In genomic region chr6:57537887-57538286, GRCm38 (mm10) we compare ENCODE assay signal across 25 mouse cellular contexts. TPM values are rescaled to one million over a fixed set of nuclear protein-coding genes. Genes with fewer than 3 reads are reported as not detected.
DNase-seq lines count a peak whose midpoint lies in the region; ATAC-seq and TF ChIP-seq lines count a peak whose summit lies in the region.
"Had no signal": no experiment of that assay in that cellular context is flagged by ENCODE, and none has a peak within 500 bp of the region (broad histone marks: within the 10 kb centered on the region; RNA-seq: fewer than 3 reads in every experiment).

No protein-coding gene starts in this region.

- H3K27me3 ChIP-seq in liver, embryonic 16.5 days (ENCODE audit: control insufficient read depth, insufficient read depth, low read depth, low read length), result no peaks in the 10 kb centered on the region
- H3K27me3 ChIP-seq in liver, embryonic 12.5 days (replicated peaks), result no peaks in the 10 kb centered on the region
- no peaks in the 10 kb centered on the region for H3K27me3 ChIP-seq in lung, postnatal 0 days (replicated peaks; ENCODE audit: insufficient read depth, low read length)
- H3K27me3 ChIP-seq: CH12.LX; embryonic facial prominence, embryonic 12.5 days; forebrain, embryonic 13.5 days; forebrain, embryonic 15.5 days; Patski had no signal

- H3K27ac ChIP-seq in liver, embryonic 16.5 days (ENCODE audit: low read length), result peak overlapping the region; percentile 60; the same call in 1 of the 2 replicates
- no peak overlapping the region for H3K27ac ChIP-seq in liver, embryonic 12.5 days
- H3K27ac ChIP-seq in lung, postnatal 0 days (ENCODE audit: low read length), result peak overlapping the region; percentile 43; the same call in 1 of the 2 replicates
- no peak overlapping the region for H3K27ac ChIP-seq in gastrocnemius, adult 2 months
- H3K27ac ChIP-seq: embryonic facial prominence, embryonic 10.5 days; embryonic facial prominence, embryonic 12.5 days; forebrain, embryonic 13.5 days; forebrain, embryonic 15.5 days had no signal

- H3K4me2 ChIP-seq in liver, embryonic 16.5 days (ENCODE audit: low read depth, low read length), result no peak overlapping the region
- no peak overlapping the region for H3K4me2 ChIP-seq in liver, embryonic 12.5 days
- no peak overlapping the region for H3K4me2 ChIP-seq in lung, postnatal 0 days (replicated peaks; ENCODE audit: low read depth, low read length)
- H3K4me2 ChIP-seq: embryonic facial prominence, embryonic 12.5 days; forebrain, embryonic 13.5 days; forebrain, embryonic 15.5 days had no signal

- TF ChIP-seq EP300 in lung, postnatal 0 days (IDR thresholded peaks at IDR 0.05), result no peak

- TF ChIP-seq CTCF in lung, postnatal 0 days (IDR thresholded peaks at IDR 0.05), result no peak
- TF ChIP-seq CTCF in gastrocnemius, adult 2 months (IDR thresholded peaks at IDR 0.05), result no peak

- DNase-seq in adrenal gland, postnatal 14 days, result peak; percentile 20
- DNase-seq in adrenal gland, postnatal 10 days, result no peak
- DNase-seq in lung, postnatal 0 days (ENCODE audit: low spot score), result no peak
- no peak for DNase-seq in lung, postnatal 25 days (ENCODE audit: low spot score)
- no peak for DNase-seq in gastrocnemius, adult 2 months
- DNase-seq: adrenal gland, adult 2 months; adrenal gland, postnatal 25 days; B cell, adult 2 months; cerebellum, adult 11-12 months; cerebellum, adult 2 months; cerebellum, adult 9-10 months; cerebellum, postnatal 10 days; cerebellum, postnatal 25 days; forebrain, postnatal 0 days had no signal

- H3K4me1 ChIP-seq in liver, embryonic 16.5 days (ENCODE audit: control insufficient read depth, low read depth, low read length), result peaks cover 3% of the 10 kb centered on the region
- H3K4me1 ChIP-seq in liver, embryonic 12.5 days, result peaks cover 20% of the 10 kb centered on the region
- no peaks in the 10 kb centered on the region for H3K4me1 ChIP-seq in lung, postnatal 0 days (ENCODE audit: insufficient read depth, low read depth, low read length)

- H3K36me3 ChIP-seq in liver, embryonic 16.5 days (ENCODE audit: control insufficient read depth, insufficient read depth), result no peaks in the 10 kb centered on the region
- no peaks in the 10 kb centered on the region for H3K36me3 ChIP-seq in liver, embryonic 12.5 days
- H3K36me3 ChIP-seq in lung, postnatal 0 days (ENCODE audit: insufficient read depth, low read length), result no peaks in the 10 kb centered on the region
- H3K36me3 ChIP-seq: embryonic facial prominence, embryonic 10.5 days; embryonic facial prominence, embryonic 12.5 days; forebrain, embryonic 15.5 days; G1E had no signal

- WGBS in liver, embryonic 16.5 days (ENCODE audit: insufficient replicate concordance), result 53% methylated on average over 5 of the region's 5 CpGs
- 51% methylated on average over 5 of the region's 5 CpGs for WGBS in liver, embryonic 12.5 days (ENCODE audit: insufficient replicate concordance)
- 82% methylated on average over 5 of the region's 5 CpGs for WGBS in lung, postnatal 0 days

- no peaks in the 10 kb centered on the region for H3K9me3 ChIP-seq in liver, embryonic 16.5 days (replicated peaks; ENCODE audit: control insufficient read depth, low read length)
- no peaks in the 10 kb centered on the region for H3K9me3 ChIP-seq in liver, embryonic 12.5 days (replicated peaks)
- no peaks in the 10 kb centered on the region for H3K9me3 ChIP-seq in lung, postnatal 0 days (ENCODE audit: low read length)
- H3K9me3 ChIP-seq: embryonic facial prominence, embryonic 10.5 days; embryonic facial prominence, embryonic 12.5 days; forebrain, embryonic 13.5 days; forebrain, embryonic 15.5 days; G1E had no signal

- no peak for ATAC-seq in liver, embryonic 16.5 days (ENCODE audit: low read depth)
- ATAC-seq in liver, embryonic 12.5 days, result no peak
- ATAC-seq in lung, postnatal 0 days, result no peak
- ATAC-seq: activated CD4-positive, CD25-positive, alpha-beta regulatory T cell, adult 4 months; CD4-positive, CD25-positive, alpha-beta regulatory T cell, adult 4 months; forebrain, embryonic 13.5 days; forebrain, embryonic 15.5 days; forebrain, postnatal 0 days; Patski had no signal

- H3K9ac ChIP-seq in liver, embryonic 16.5 days (ENCODE audit: low read depth, low read length), result no peak overlapping the region
- no peak overlapping the region for H3K9ac ChIP-seq in liver, embryonic 12.5 days
- H3K9ac ChIP-seq in lung, postnatal 0 days (replicated peaks; ENCODE audit: low read depth), result no peak overlapping the region
- H3K9ac ChIP-seq: embryonic facial prominence, embryonic 12.5 days; forebrain, embryonic 13.5 days; forebrain, embryonic 15.5 days; forebrain, postnatal 0 days had no signal

- H3K4me3 ChIP-seq in liver, embryonic 16.5 days (ENCODE audit: low read depth, low read length), result no peak overlapping the region
- no peak overlapping the region for H3K4me3 ChIP-seq in liver, embryonic 12.5 days
- H3K4me3 ChIP-seq in lung, postnatal 0 days (ENCODE audit: low read depth, low read length), result no peak overlapping the region
- H3K4me3 ChIP-seq in gastrocnemius, adult 2 months, result no peak overlapping the region
- H3K4me3 ChIP-seq: embryonic facial prominence, embryonic 10.5 days; embryonic facial prominence, embryonic 12.5 days; forebrain, embryonic 13.5 days; forebrain, embryonic 15.5 days had no signal

- intact Hi-C loops in gastrocnemius, adult 2 months (cut with DNase I), result loop anchor here (10.0 kb wide), 1 partner anchor 157 kb away; the partner anchor contains the start of gene Pyurf

RNA-seq across cellular contexts. Expression of gene Ppm1k, which starts 2.6 kb away (rescaled TPM):
- 43.1 and 44.9 TPM in 2 replicates for total RNA-seq in adrenal gland, postnatal 14 days (2021)
- 10 to 100 TPM; 34.1 to 45.0 TPM for total RNA-seq in adrenal gland, postnatal 10 days (2021)
- polyA plus RNA-seq in liver, embryonic 16.5 days (2015; fragmentation: Nextera tagmentation; extraction: Ambion mirVana), result 6.4 and 6.6 TPM in 2 replicates
- polyA plus RNA-seq in liver, embryonic 12.5 days (2016; fragmentation: Nextera tagmentation; extraction: Ambion mirVana), result 2.2 and 2.9 TPM in 2 replicates
- 5.5 and 6.6 TPM in 2 replicates for polyA plus RNA-seq in lung, postnatal 0 days (2015; fragmentation: Nextera tagmentation; extraction: Ambion mirVana)
- 10 to 100 TPM; 10.9 to 21.9 TPM for total RNA-seq in gastrocnemius, adult 2 months (2021)

RNA-seq across cellular contexts. Expression of gene Herc6, which starts 42.9 kb away (rescaled TPM):
- total RNA-seq in adrenal gland, postnatal 14 days (2021), result 13.2 and 14.7 TPM in 2 replicates
- total RNA-seq in adrenal gland, postnatal 10 days (2021), result 1 to 10 TPM; 8.3 to 8.8 TPM
- polyA plus RNA-seq in liver, embryonic 16.5 days (2015; fragmentation: Nextera tagmentation; extraction: Ambion mirVana), result 2.7 TPM in 2 replicates
- polyA plus RNA-seq in liver, embryonic 12.5 days (2016; fragmentation: Nextera tagmentation; extraction: Ambion mirVana), result 2.9 and 3.8 TPM in 2 replicates
- 3.5 and 4.1 TPM in 2 replicates for polyA plus RNA-seq in lung, postnatal 0 days (2015; fragmentation: Nextera tagmentation; extraction: Ambion mirVana)
- total RNA-seq in gastrocnemius, adult 2 months (2021), result 1 to 10 TPM; 1.5 to 1.6 TPM
- polyA plus RNA-seq: G1E had no signal

Comparison
In these comparisons a context has a peak if more than half of its experiments do, and no peak if none do; other contexts are left out.
1. H3K27ac ChIP-seq: peak in liver, embryonic 16.5 days (single experiment) and lung, postnatal 0 days (single experiment); none in liver, embryonic 12.5 days (single experiment) and gastrocnemius, adult 2 months (single experiment).